Mouse (Mus musculus): ENCODE data around the gene Arpc3. TPM values are rescaled to one million over a fixed set of nuclear protein-coding genes. Genes with fewer than 3 reads are reported as not detected.
"Not testable (repeated sequence)": the region's sequence is repeated elsewhere in the genome, so short reads cannot be mapped to it uniquely, and the experiment has no call there.

Arpc3 gene
- polyA plus RNA-seq, 1 experiment from 2014 or later: 64.5 TPM

DNA sequence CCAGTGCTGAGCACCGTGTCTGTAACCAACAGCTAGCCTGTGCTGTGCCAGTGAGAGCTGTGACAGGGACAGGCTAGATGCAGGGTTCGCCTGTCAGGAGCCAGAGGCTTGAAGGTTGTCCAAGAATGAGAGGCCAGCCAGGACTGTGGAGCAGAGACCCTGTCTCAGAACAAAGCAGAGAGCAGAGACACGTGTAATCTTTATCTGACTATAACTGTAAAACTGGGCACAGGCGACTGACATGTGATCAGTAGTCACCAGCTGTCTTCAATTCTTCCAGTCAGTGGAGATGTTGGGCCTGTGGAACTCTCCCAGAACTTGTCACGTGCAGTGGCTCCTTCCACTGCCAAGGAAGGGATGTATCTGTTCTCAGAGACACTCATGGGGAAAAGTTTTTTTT lies 11.1 kb downstream of the Arpc3 start:
- Histone ChIP-seq H3K27ac (ENCODE audit: low read depth, low read length) (no peak overlapping the region), H3K4me3 (ENCODE audit: low read depth, low read length) (no peak overlapping the region), H3K27me3 (ENCODE audit: control insufficient read depth, insufficient read depth, low read length) (no peaks in the 10 kb centered on the region), H3K4me1 (replicated peaks; ENCODE audit: control insufficient read depth, insufficient read depth, low read length) (no peaks in the 10 kb centered on the region), H3K4me2 (ENCODE audit: low read depth, low read length, severe bottlenecking) (no peak overlapping the region), H3K9ac (ENCODE audit: low read length) (no peak overlapping the region), H3K9me3 (ENCODE audit: control insufficient read depth, low read length) (no peaks in the 10 kb centered on the region), H3K36me3 (ENCODE audit: control insufficient read depth, insufficient read depth, low read length) (peaks cover 7% of the 10 kb centered on the region)
- DNase-seq (ENCODE audit: low spot score) (peak; percentile 38), ATAC-seq (replicated peaks; ENCODE audit: low FRiP score) (no peak)
- WGBS: 91% methylated on average over 5 of the region's 5 CpGs

- WGBS: 92% methylated on average over 12 of the region's 12 CpGs
- H3K36me3 ChIP-seq (ENCODE audit: control insufficient read depth, insufficient read depth, low read length): peaks cover 7% of the 10 kb centered on the region
- no peak overlapping the region for H3K9ac ChIP-seq (ENCODE audit: low read length)
These were observed 11.7 kb downstream of the Arpc3 start for GRCm38 (mm10) chr5:122403362-122403761.

GRCm38 (mm10) chr5:122405537-122405936 lies 13.9 kb downstream of the Arpc3 start:
- 95% methylated on average over 10 of the region's 10 CpGs for WGBS
- no peak for ATAC-seq (replicated peaks; ENCODE audit: low FRiP score)
- no peak overlapping the region for H3K9ac ChIP-seq (ENCODE audit: low read length)
- no peak overlapping the region for H3K27ac ChIP-seq (ENCODE audit: low read depth, low read length)
- H3K27me3 ChIP-seq (ENCODE audit: control insufficient read depth, insufficient read depth, low read length): no peaks in the 10 kb centered on the region
- no peak overlapping the region for H3K4me2 ChIP-seq (ENCODE audit: low read depth, low read length, severe bottlenecking)
- H3K9me3 ChIP-seq (ENCODE audit: control insufficient read depth, low read length): no peaks in the 10 kb centered on the region
- H3K4me3 ChIP-seq (ENCODE audit: low read depth, low read length): no peak overlapping the region
- no peaks in the 10 kb centered on the region for H3K4me1 ChIP-seq (replicated peaks; ENCODE audit: control insufficient read depth, insufficient read depth, low read length)
- H3K36me3 ChIP-seq (ENCODE audit: control insufficient read depth, insufficient read depth, low read length): peaks cover 7% of the 10 kb centered on the region
- DNase-seq (ENCODE audit: low spot score): peak; percentile 48

More at GRCm38 (mm10) chr5:122403362-122403761, 11.7 kb downstream of the Arpc3 start:
- Histone ChIP-seq H3K4me2 (ENCODE audit: low read depth, low read length, severe bottlenecking) (no peak overlapping the region), H3K27ac (ENCODE audit: low read depth, low read length) (no peak overlapping the region), H3K4me1 (replicated peaks; ENCODE audit: control insufficient read depth, insufficient read depth, low read length) (no peaks in the 10 kb centered on the region), H3K4me3 (ENCODE audit: low read depth, low read length) (no peak overlapping the region), H3K9me3 (ENCODE audit: control insufficient read depth, low read length) (no peaks in the 10 kb centered on the region), H3K27me3 (ENCODE audit: control insufficient read depth, insufficient read depth, low read length) (no peaks in the 10 kb centered on the region)
- no peak for ATAC-seq (replicated peaks; ENCODE audit: low FRiP score)
- DNase-seq (ENCODE audit: low spot score): no peak

DNA sequence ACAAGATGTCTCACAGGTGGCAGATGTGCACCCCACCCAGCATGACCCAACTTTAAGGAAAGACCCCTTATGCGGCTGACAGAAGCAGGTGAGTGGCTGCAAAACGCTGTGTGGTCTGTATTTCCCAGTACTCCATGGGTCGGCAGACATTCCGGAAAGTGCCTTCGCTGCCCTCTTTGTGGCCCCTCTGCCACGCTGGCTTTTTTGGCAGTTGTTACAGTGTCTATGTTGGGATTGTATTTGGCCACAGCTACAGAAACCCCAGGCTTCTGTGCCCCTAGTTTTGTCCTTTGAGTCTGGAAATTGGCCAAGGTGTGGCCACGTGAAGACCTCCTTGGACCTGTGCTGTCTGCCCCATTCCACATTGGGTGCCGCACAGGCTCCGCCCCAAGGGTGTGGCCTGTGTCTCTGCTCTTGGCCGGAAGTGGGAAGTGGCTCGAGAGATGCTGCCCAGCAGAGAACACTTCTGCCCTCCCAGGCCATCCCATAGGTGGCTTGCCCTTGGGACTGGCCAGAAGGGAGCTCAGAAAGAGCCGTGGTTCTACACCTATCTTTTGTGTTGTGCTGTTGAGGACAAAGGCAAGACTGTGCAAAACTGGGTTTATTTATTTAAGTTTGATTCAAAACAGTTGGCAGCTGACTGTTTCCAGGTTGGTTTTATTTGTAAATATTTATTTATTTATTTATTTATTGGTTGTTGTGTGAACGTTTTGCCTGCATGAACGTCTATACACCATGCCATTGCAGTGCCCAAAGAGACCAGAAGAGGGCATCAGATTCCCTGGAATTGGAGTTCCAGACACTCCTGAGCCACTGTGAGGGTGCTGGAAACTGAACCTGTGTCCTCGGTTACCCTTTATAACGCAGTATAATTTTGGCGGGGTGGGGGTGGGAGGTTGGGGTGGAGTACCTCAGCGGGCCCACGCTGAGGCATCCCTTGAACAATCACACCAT lies 18.3 kb downstream of the Arpc3 start:
- Histone ChIP-seq H3K9me3 (ENCODE audit: control insufficient read depth, low read length) (no peaks in the 10 kb centered on the region), H3K27me3 (ENCODE audit: control insufficient read depth, insufficient read depth, low read length) (no peaks in the 10 kb centered on the region), H3K4me1 (replicated peaks; ENCODE audit: control insufficient read depth, insufficient read depth, low read length) (no peaks in the 10 kb centered on the region), H3K27ac (ENCODE audit: low read depth, low read length) (no peak overlapping the region), H3K36me3 (ENCODE audit: control insufficient read depth, insufficient read depth, low read length) (peaks cover 7% of the 10 kb centered on the region; the same call in 1 of the 2 replicates), H3K9ac (ENCODE audit: low read length) (no peak overlapping the region), H3K4me3 (ENCODE audit: low read depth, low read length) (no peak overlapping the region), H3K4me2 (ENCODE audit: low read depth, low read length, severe bottlenecking) (no peak overlapping the region)
- ATAC-seq (replicated peaks; ENCODE audit: low FRiP score) (no peak), DNase-seq (ENCODE audit: low spot score) (no peak)
- 87% methylated on average over 19 of the region's 19 CpGs for WGBS

- no peaks in the 10 kb centered on the region for H3K27me3 ChIP-seq (ENCODE audit: control insufficient read depth, insufficient read depth, low read length)
- 82% methylated on average over 5 of the region's 5 CpGs for whole genome bisulfite sequencing
- no peaks in the 10 kb centered on the region for H3K9me3 ChIP-seq (ENCODE audit: control insufficient read depth, low read length)
- H3K4me3 ChIP-seq (ENCODE audit: low read depth, low read length): no peak overlapping the region
- no peak for DNase-seq (ENCODE audit: low spot score)
- ATAC-seq (replicated peaks; ENCODE audit: low FRiP score): no peak
- no peaks in the 10 kb centered on the region; the same call in 1 of the 2 replicates for H3K36me3 ChIP-seq (ENCODE audit: control insufficient read depth, insufficient read depth, low read length)
- no peaks in the 10 kb centered on the region for H3K4me1 ChIP-seq (replicated peaks; ENCODE audit: control insufficient read depth, insufficient read depth, low read length)
- H3K9ac ChIP-seq (ENCODE audit: low read length): no peak overlapping the region
- H3K4me2 ChIP-seq (ENCODE audit: low read depth, low read length, severe bottlenecking): no peak overlapping the region
- no peak overlapping the region for H3K27ac ChIP-seq (ENCODE audit: low read depth, low read length)
These were observed 20.2 kb downstream of the Arpc3 start for GRCm38 (mm10) chr5:122411892-122412291.

- Histone ChIP-seq H3K4me3 (ENCODE audit: low read depth, low read length) (no peak overlapping the region), H3K4me1 (replicated peaks; ENCODE audit: control insufficient read depth, insufficient read depth, low read length) (no peaks in the 10 kb centered on the region), H3K27me3 (ENCODE audit: control insufficient read depth, insufficient read depth, low read length) (no peaks in the 10 kb centered on the region), H3K9me3 (ENCODE audit: control insufficient read depth, low read length) (no peaks in the 10 kb centered on the region), H3K27ac (ENCODE audit: low read depth, low read length) (no peak overlapping the region), H3K9ac (ENCODE audit: low read length) (no peak overlapping the region), H3K36me3 (ENCODE audit: control insufficient read depth, insufficient read depth, low read length) (no peaks in the 10 kb centered on the region), H3K4me2 (ENCODE audit: low read depth, low read length, severe bottlenecking) (no peak overlapping the region)
- ATAC-seq (replicated peaks; ENCODE audit: low FRiP score) (no peak), DNase-seq (ENCODE audit: low spot score) (no peak)
- WGBS: 76% methylated on average over 6 of the region's 6 CpGs
These were observed 21.1 kb downstream of the Arpc3 start for GRCm38 (mm10) chr5:122412826-122413225.

- no peak for ATAC-seq (replicated peaks; ENCODE audit: low FRiP score)
These were observed 22.7 kb downstream of the Arpc3 start for GRCm38 (mm10) chr5:122414351-122414750.

DNA sequence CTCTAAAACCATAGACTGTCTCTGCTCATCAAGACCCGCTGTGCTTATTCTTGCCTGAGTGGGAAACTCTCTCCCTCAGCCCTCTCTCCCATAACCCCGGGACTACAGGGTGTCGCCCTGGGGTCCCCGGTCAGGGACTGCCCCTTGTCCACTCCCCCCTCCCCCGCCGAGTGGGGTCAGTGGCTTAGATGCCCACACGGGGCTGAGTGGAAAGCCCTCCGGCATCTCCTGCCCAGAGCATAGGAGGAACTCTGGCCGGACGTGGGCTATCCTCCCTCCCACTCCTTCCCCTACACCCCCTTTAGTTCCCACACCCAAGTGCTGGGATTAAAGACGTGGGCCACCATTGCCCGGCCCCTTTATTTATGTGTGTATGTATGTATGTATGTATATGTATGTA lies 23.8 kb downstream of the Arpc3 start:
- H3K27me3 ChIP-seq (ENCODE audit: control insufficient read depth, insufficient read depth, low read length): no peaks in the 10 kb centered on the region
- H3K4me1 ChIP-seq (replicated peaks; ENCODE audit: control insufficient read depth, insufficient read depth, low read length): no peaks in the 10 kb centered on the region
- DNase-seq (ENCODE audit: low spot score) (no peak), ATAC-seq (replicated peaks; ENCODE audit: low FRiP score) (no peak)
- no peak overlapping the region for H3K9ac ChIP-seq (ENCODE audit: low read length)
- no peaks in the 10 kb centered on the region for H3K36me3 ChIP-seq (ENCODE audit: control insufficient read depth, insufficient read depth, low read length)
- no peak overlapping the region for H3K4me3 ChIP-seq (ENCODE audit: low read depth, low read length)
- no peak overlapping the region for H3K4me2 ChIP-seq (ENCODE audit: low read depth, low read length, severe bottlenecking)
- WGBS: 90% methylated on average over 12 of the region's 12 CpGs
- H3K9me3 ChIP-seq (ENCODE audit: control insufficient read depth, low read length): no peaks in the 10 kb centered on the region
- H3K27ac ChIP-seq (ENCODE audit: low read depth, low read length): no peak overlapping the region

More at GRCm38 (mm10) chr5:122414351-122414750, 22.7 kb downstream of the Arpc3 start:
- Histone ChIP-seq H3K4me2 (ENCODE audit: low read depth, low read length, severe bottlenecking) (no peak overlapping the region), H3K36me3 (ENCODE audit: control insufficient read depth, insufficient read depth, low read length) (no peaks in the 10 kb centered on the region), H3K9me3 (ENCODE audit: control insufficient read depth, low read length) (no peaks in the 10 kb centered on the region), H3K27ac (ENCODE audit: low read depth, low read length) (no peak overlapping the region), H3K9ac (ENCODE audit: low read length) (no peak overlapping the region), H3K27me3 (ENCODE audit: control insufficient read depth, insufficient read depth, low read length) (no peaks in the 10 kb centered on the region), H3K4me3 (ENCODE audit: low read depth, low read length) (no peak overlapping the region), H3K4me1 (replicated peaks; ENCODE audit: control insufficient read depth, insufficient read depth, low read length) (no peaks in the 10 kb centered on the region)
- 97% methylated on average over 5 of the region's 5 CpGs for WGBS
- DNase-seq (ENCODE audit: low spot score): no peak

DNA sequence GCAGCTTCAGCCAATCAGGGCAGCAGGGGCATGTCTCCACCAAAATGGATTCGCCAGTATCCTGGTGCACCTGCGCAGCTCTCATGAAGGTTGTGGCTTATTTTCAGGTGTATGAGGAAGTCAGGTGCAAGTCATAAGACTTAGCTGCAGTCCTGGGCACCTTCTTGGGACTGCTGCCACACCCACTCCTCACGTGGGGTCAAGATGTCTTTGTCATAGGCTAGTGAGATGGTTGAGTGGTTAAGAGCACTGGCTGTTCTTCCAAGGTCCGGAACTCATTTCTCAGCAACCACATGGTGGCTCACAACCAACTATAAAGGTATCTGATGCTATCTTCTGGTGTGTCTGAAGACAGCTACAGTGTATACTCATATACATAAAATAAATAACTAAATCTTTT lies 29.0 kb downstream of the Arpc3 start:
- not testable (repeated sequence) for H3K4me1 ChIP-seq (replicated peaks; ENCODE audit: control insufficient read depth, insufficient read depth, low read length); H3K4me3 ChIP-seq (ENCODE audit: low read depth, low read length); H3K27me3 ChIP-seq (ENCODE audit: control insufficient read depth, insufficient read depth, low read length); H3K36me3 ChIP-seq (ENCODE audit: control insufficient read depth, insufficient read depth, low read length); ATAC-seq (replicated peaks; ENCODE audit: low FRiP score); H3K4me2 ChIP-seq (ENCODE audit: low read depth, low read length, severe bottlenecking); H3K9ac ChIP-seq (ENCODE audit: low read length); H3K27ac ChIP-seq (ENCODE audit: low read depth, low read length); DNase-seq (ENCODE audit: low spot score); H3K9me3 ChIP-seq (ENCODE audit: control insufficient read depth, low read length)
- 63% methylated on average over 4 of the region's 4 CpGs for WGBS

Data from forebrain, embryonic 11.5 days (tissue).